Mouse (Mus musculus) c-Kit-positive CD71-positive TER-119-positive erythroid progenitor cells, embryonic 14.5 days (primary cell): ENCODE measurements around the gene Slc4a8.

ENCODE experiments used
- DNase-seq: peaks from one replicate; pipeline ENCODE4 v3.0.0-alpha.2; 2013; ENCODE audit warnings: low spot score

Slc4a8 gene

GRCm38 (mm10) chr15:100832144-100832543 is 70.6 kb downstream of the Slc4a8 start:
- DNase-seq = no peak

GRCm38 (mm10) chr15:100832784-100833183 is 71.2 kb downstream of the Slc4a8 start:
- DNase-seq = no peak

GRCm38 (mm10) chr15:100836729-100837128 is 75.2 kb downstream of the Slc4a8 start:
- DNase-seq = no peak

GRCm38 (mm10) chr15:100838607-100839207 is 77.2 kb downstream of the Slc4a8 start:
- no peak for DNase-seq

GRCm38 (mm10) chr15:100844336-100844735 is 82.8 kb downstream of the Slc4a8 start:
- no peak for DNase-seq

GRCm38 (mm10) chr15:100845049-100845879 is 83.7 kb downstream of the Slc4a8 start:
- no peak for DNase-seq

- no peak for DNase-seq
Measured at GRCm38 (mm10) chr15:100847193-100847592, 85.6 kb downstream of the Slc4a8 start.

- DNase-seq = no peak
Measured at GRCm38 (mm10) chr15:100857586-100857985, 96.0 kb downstream of the Slc4a8 start.

- DNase-seq = no peak
Measured at GRCm38 (mm10) chr15:100860856-100861255, 99.3 kb downstream of the Slc4a8 start.

GRCm38 (mm10) chr15:100865556-100865955 is 104.0 kb downstream of the Slc4a8 start:
- DNase-seq = no peak

GRCm38 (mm10) chr15:100869558-100869957 is 108.0 kb downstream of the Slc4a8 start, which contains the start of gene Scn8a:
Scn8a (plus strand) TSS chr15:100869858.
- DNase-seq = no peak

GRCm38 (mm10) chr15:100870001-100870774 is 108.6 kb downstream of the Slc4a8 start:
- no peak for DNase-seq

- no peak for DNase-seq
Measured at GRCm38 (mm10) chr15:100870775-100871106, 109.2 kb downstream of the Slc4a8 start.

GRCm38 (mm10) chr15:100871107-100872011 is 109.8 kb downstream of the Slc4a8 start:
- DNase-seq = no peak

GRCm38 (mm10) chr15:100873155-100873554 is 111.6 kb downstream of the Slc4a8 start:
- peak; percentile 20 for DNase-seq
